Mouse (Mus musculus) intestine, postnatal 0 days (tissue): ENCODE results near the gene Odf4. TPM values are rescaled to one million over a fixed set of nuclear protein-coding genes. Genes with fewer than 3 reads are reported as not detected.

Source experiments
- ATAC-seq: fragments of 200-750 bp; cut with Nextera tagmentation; 2 replicates; pipeline ENCODE4 v1.8.0; 2017; ENCODE audit warnings: mild to moderate bottlenecking, moderate TSS enrichment, moderate library complexity
- H3K27ac ChIP-seq: fragments of 300-500 bp; sonication (generic); 2 replicates; pipeline ENCODE4 v1.5.1; 2014; ENCODE audit warnings: mild to moderate bottlenecking, low read depth, low read length, moderate library complexity
- H3K27me3 ChIP-seq: fragments of 300-500 bp; sonication (generic); replicated peaks from 2 replicates; pipeline ENCODE4 v1.6.1; 2014; ENCODE audit warnings: low read length, mixed read lengths; ENCODE audit not compliant: control insufficient read depth, insufficient read depth
- H3K36me3 ChIP-seq: fragments of 300-500 bp; sonication (generic); 2 replicates; pipeline ENCODE4 v1.6.1; 2014; ENCODE audit warnings: mild to moderate bottlenecking, moderate library complexity; ENCODE audit not compliant: control insufficient read depth, insufficient read depth
- H3K4me1 ChIP-seq: fragments of 300-500 bp; sonication (generic); replicated peaks from 2 replicates; pipeline ENCODE4 v1.6.1; 2014; ENCODE audit warnings: antibody characterized with exemption, low read length, mixed read lengths; ENCODE audit not compliant: control insufficient read depth, insufficient read depth
- H3K4me2 ChIP-seq: fragments of 300-500 bp; sonication (generic); replicated peaks from 2 replicates; pipeline ENCODE4 v1.6.1; 2014; ENCODE audit warnings: low read depth, mild to moderate bottlenecking, moderate library complexity
- H3K4me3 ChIP-seq: fragments of 300-500 bp; sonication (generic); 2 replicates; pipeline ENCODE4 v1.5.1; 2014; ENCODE audit warnings: low read depth, low read length
- H3K9ac ChIP-seq: fragments of 300-500 bp; sonication (generic); 2 replicates; pipeline ENCODE4 v1.6.1; 2014; ENCODE audit warnings: mild to moderate bottlenecking, low read depth, low read length
- H3K9me3 ChIP-seq: fragments of 300-500 bp; sonication (generic); 2 replicates; pipeline ENCODE4 v1.6.1; 2016; ENCODE audit warnings: mixed run types; ENCODE audit not compliant: control insufficient read depth
- CTCF ChIP-seq: sonication (generic); IDR thresholded peaks from 2 replicates; pipeline ENCODE4 v1.5.1; 2016; ENCODE audit warnings: low read depth, mild to moderate bottlenecking, control low read depth, antibody characterized with exemption, moderate library complexity
- WGBS: fragments of 180-500 bp; shearing (Covaris S2); extraction: QIAGEN DNeasy Blood & Tissue Kit; methylation state at CpG from one replicate; pipeline ENCODE4 v1.1.7; 2014; 5-methylcytosine and 5-hydroxymethylcytosine counted together
- polyA plus RNA-seq: library from polyadenylated mRNA; unstranded; fragments of >200 nt; fragmentation: Nextera tagmentation; extraction: Ambion mirVana; gene quantifications from 2 replicates; pipeline ENCODE4 v1.2.1, GENCODE M21; 2015

The Odf4 gene
- polyA plus RNA-seq, 1 experiment from 2014 or later, result not detected

GRCm38 (mm10) chr11:68906461-68906790 lies 20.5 kb downstream of the Odf4 start:
- H3K27ac ChIP-seq, result 0 out of 2 replicates have a peak overlapping the region, but pooled peaks have one; percentile 21

GRCm38 (mm10) chr11:68905665-68906460 lies 21.0 kb downstream of the Odf4 start:
- ATAC-seq, result no peak
- no peak for TF ChIP-seq CTCF
- Histone ChIP-seq H3K4me2 (no peak overlapping the region), H3K27ac (peak overlapping the region; percentile 21; the same call in 1 of the 2 replicates), H3K4me1 (0 out of 2 replicates have a peak, but pooled peaks cover 2% of the 10 kb centered on the region), H3K4me3 (no peak overlapping the region), H3K9ac (no peak overlapping the region), H3K36me3 (peaks cover 34% of the 10 kb centered on the region), H3K27me3 (no peaks in the 10 kb centered on the region), H3K9me3 (no peaks in the 10 kb centered on the region)
- 89% methylated on average over 9 of the region's 9 CpGs for WGBS

More at GRCm38 (mm10) chr11:68906461-68906790, 20.5 kb downstream of the Odf4 start:
- Histone ChIP-seq H3K9me3 (no peaks in the 10 kb centered on the region), H3K4me1 (no peaks in the 10 kb centered on the region), H3K4me2 (no peak overlapping the region), H3K9ac (no peak overlapping the region), H3K27me3 (no peaks in the 10 kb centered on the region), H3K36me3 (peaks cover 34% of the 10 kb centered on the region), H3K4me3 (no peak overlapping the region)
- no peak for ATAC-seq
- WGBS, result 60% methylated on average over 4 of the region's 4 CpGs
- TF ChIP-seq CTCF, result no peak

DNA sequence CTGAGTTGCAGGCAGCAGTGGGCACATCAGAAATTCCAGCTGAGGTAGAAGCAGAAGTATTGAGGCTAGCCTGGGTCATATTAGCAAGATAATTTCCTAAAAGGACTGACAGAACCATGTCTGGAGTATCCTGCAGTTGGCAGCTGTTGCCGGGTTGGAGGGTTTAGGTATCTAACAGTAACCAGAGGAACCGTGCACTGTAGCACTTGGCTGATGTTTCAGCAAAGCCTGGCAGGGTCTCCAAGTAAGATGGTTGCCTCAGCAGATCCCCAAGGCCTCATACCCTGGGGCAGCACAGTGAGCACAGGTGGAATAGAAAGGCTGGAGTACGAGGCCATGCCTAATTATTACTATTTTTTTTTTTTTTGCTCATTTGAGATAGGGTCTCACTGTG lies 21.7 kb downstream of the Odf4 start:
- Histone ChIP-seq H3K36me3 (peaks cover 34% of the 10 kb centered on the region), H3K27ac (no peak overlapping the region), H3K9me3 (no peaks in the 10 kb centered on the region), H3K4me1 (0 out of 2 replicates have a peak, but pooled peaks cover 3% of the 10 kb centered on the region), H3K27me3 (no peaks in the 10 kb centered on the region), H3K4me3 (no peak overlapping the region), H3K4me2 (no peak overlapping the region), H3K9ac (no peak overlapping the region)
- no peak for ATAC-seq
- no peak for TF ChIP-seq CTCF
- 84% methylated on average over 3 of the region's 3 CpGs for WGBS

DNA sequence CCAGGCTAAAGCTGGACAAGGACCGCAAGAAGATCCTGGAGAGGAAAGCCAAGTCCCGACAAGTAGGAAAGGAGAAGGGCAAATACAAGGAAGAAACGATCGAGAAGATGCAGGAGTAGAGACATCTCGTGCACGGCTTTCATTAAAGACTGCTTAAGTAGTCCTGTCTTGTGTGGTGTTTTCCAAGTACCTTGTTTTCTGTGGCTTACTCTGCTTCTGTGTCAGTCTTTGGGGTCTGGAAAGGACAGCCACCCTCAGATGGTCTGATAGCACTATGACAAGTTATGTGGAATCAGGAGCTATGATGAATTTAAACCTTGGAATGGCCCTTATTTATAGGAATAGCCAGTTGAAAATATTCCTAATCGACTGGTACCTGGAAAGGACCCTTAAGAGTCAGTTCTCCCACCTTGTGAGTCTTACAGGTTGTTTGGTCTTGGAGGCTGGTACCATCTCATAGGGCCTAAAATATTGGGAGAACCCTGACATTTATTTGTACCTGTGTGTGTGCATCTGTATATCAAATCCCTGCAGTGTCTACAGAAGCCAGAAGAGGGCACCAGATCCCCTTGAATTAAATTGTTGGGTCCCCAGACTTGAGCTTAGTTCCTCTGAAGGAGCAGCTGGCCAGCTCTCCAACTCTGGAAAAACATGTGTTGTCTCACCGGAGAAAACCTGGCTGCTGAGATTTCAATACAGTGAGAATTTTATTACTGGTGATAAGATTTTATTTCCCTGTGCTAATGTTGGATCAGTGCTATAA lies 22.3 kb downstream of the Odf4 start:
- Histone ChIP-seq H3K4me2 (no peak overlapping the region), H3K9ac (no peak overlapping the region), H3K4me3 (no peak overlapping the region), H3K36me3 (peaks cover 34% of the 10 kb centered on the region), H3K27ac (no peak overlapping the region), H3K27me3 (no peaks in the 10 kb centered on the region), H3K9me3 (no peaks in the 10 kb centered on the region), H3K4me1 (0 out of 2 replicates have a peak, but pooled peaks cover 3% of the 10 kb centered on the region)
- 77% methylated on average over 8 of the region's 8 CpGs for WGBS
- TF ChIP-seq CTCF, result peak; percentile 79
- ATAC-seq, result no peak

GRCm38 (mm10) chr11:68903775-68904174 lies 23.1 kb downstream of the Odf4 start:
- Histone ChIP-seq H3K9me3 (no peaks in the 10 kb centered on the region), H3K4me1 (0 out of 2 replicates have a peak, but pooled peaks cover 3% of the 10 kb centered on the region), H3K4me2 (no peak overlapping the region), H3K27ac (0 out of 2 replicates have a peak overlapping the region, but pooled peaks have one; percentile 21), H3K27me3 (no peaks in the 10 kb centered on the region), H3K4me3 (no peak overlapping the region), H3K36me3 (peaks cover 34% of the 10 kb centered on the region), H3K9ac (no peak overlapping the region)
- ATAC-seq, result no peak
- 87% methylated on average over 2 of the region's 2 CpGs for WGBS
- no peak for TF ChIP-seq CTCF

DNA sequence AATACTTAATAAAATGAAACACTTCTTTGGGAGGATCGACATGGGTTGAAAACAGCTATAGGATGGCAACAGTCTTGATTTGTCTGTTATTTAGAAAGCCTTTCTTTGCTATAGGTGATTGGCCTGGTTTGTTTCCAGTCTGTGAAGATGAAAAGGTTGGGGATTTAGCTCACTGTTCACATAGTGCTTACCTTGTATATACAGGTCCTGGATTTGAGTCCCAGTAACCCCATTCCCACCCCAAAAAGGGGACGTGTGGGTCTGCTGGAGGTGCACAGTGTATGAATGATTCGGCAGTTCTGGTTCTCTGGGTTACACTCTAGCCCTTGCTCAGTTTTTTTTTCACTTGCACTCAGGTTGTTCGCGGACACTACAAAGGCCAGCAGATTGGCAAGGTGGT lies 24.1 kb downstream of the Odf4 start:
- Histone ChIP-seq H3K4me1 (0 out of 2 replicates have a peak, but pooled peaks cover 3% of the 10 kb centered on the region), H3K27me3 (no peaks in the 10 kb centered on the region), H3K27ac (no peak overlapping the region), H3K36me3 (peaks cover 34% of the 10 kb centered on the region), H3K4me2 (peak overlapping the region; percentile 77), H3K9ac (peak overlapping the region; percentile 94; the same call in 1 of the 2 replicates), H3K4me3 (0 out of 2 replicates have a peak overlapping the region, but pooled peaks have one; percentile 74), H3K9me3 (no peaks in the 10 kb centered on the region)
- no peak for TF ChIP-seq CTCF
- WGBS, result 73% methylated on average over 5 of the region's 5 CpGs
- ATAC-seq, result no peak
